Mouse (Mus musculus) layer of hippocampus, adult 11-12 months (tissue): ENCODE results near the gene Actr3b.
"Not testable (repeated sequence)": the region's sequence is repeated elsewhere in the genome, so short reads cannot be mapped to it uniquely, and the experiment has no call there.

Experiments used
- DNase-seq: peaks from one replicate; pipeline ENCODE4 v3.0.0; 2022; ENCODE audit warnings: low spot score

Gene Actr3b

DNA sequence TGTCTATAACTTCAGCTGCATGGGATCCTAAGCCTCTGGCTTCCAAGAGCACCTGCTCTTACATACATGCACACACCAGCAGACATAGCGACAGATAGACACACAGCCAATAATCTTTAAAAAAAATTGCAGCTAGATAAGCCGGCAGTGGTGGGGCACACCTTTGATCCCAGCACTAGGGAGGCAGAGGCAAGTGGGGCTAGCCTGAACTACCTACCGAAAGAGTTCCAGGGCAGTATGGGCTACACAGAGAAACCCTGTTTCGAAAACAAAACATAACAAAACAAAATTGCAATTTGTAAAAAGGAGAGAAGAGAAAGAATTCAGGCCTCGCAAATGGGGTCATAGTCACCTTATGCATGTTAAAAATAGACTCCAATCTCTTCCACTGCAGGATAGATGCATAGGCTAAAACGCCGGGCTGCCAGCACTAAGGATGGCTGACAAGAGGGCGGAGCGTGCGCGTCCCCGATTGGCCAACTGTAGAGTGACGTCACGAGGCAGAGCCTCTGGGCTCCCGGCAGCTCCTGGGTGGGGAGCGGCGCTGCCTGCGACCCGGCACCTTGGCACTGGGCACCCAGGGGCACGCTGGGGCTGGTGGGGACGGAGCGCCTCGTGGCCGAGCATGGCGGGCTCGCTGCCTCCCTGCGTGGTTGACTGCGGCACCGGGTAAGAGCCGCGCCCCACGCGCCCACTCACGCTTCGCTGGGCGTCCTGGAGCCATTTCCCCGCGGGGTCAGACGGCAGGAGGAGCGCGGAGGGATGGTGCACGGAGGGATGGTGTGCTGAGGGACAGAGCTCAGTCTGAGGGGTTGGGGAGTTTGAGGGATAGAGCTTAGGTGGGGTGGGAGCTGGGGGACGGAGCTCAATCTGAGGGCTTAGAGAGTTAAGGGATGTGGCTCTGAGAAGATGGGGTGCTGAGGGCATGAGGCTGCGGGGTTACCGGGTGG lies at the start of gene Actr3b:
Gene Actr3b (plus strand): TSS at position 538 of the 950 bp plus-strand sequence.
- peak; percentile 92 for DNase-seq

DNA sequence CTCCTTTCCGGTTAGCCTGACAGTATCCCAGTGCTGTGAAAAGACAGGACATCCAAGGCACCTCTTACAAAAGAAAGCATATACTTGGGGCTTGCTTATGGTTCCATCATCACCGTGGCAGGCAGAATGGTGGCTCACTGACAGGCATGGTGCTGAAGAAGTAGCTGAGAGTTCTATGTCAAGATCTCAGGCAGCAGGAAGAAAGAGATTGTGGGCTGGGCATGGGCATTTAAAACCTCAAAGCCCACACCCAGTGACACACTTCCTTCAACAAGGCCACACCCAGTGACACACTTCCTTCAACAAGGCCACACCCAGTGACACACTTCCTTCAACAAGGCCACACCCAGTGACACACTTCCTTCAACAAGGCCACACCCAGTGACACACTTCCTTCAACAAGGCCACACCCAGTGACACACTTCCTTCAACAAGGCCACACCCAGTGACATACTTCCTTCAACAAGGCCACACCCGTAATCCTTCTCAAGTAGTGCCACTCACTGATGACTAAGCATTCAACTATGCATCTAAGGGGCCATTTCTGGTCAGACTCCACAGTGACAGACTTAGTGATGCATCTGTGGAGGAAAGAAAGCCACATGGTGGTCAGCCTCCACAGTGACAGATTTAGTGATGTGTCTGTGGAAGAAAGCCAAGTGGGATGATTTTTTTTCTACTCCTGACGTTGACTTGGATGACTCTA lies 46.6 kb upstream of the Actr3b start:
- not testable (repeated sequence) for DNase-seq

DNA sequence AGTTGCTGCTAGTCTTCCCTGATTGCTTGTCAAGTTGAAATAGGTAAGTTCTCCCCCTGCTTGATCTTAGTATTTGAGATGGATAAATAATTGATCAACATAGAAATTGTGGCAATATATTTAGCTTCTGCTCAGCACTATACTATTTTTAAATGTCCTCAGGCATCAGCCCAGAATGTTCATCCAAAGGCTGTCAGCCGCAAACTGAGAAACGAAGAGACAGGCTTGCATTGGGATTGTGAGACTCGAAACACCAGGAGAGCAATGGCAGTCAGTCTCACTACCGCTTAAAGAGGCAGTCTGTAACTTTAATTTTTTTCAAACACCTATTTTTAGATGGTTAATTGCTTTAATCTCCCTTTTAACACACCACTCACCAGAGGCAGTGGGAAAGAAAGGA lies 40.4 kb upstream of the Actr3b start:
- DNase-seq, result no peak

DNA sequence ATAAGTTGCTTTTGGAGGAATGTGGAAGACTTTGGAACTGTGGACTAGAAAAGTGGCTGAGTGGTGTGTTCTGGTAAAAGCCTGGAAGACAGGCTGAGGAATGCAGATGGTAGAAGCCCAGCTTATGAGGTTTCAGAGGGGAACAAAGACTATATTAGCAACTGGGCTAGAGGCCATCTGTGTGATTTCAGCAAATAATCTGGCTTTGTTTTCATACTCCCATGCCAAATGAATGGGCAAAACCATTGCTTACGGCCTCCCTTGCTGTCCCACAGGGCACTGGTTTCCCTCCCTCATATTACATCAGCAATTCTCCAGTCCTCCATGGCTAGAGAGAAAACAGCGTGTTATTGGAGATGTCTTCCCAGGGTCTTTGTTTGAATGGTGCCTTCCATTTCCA lies 36.8 kb upstream of the Actr3b start:
- peak; percentile 20 for DNase-seq

GRCm38 (mm10) chr5:25724134-25724675 lies 35.6 kb upstream of the Actr3b start:
- no peak for DNase-seq

DNA sequence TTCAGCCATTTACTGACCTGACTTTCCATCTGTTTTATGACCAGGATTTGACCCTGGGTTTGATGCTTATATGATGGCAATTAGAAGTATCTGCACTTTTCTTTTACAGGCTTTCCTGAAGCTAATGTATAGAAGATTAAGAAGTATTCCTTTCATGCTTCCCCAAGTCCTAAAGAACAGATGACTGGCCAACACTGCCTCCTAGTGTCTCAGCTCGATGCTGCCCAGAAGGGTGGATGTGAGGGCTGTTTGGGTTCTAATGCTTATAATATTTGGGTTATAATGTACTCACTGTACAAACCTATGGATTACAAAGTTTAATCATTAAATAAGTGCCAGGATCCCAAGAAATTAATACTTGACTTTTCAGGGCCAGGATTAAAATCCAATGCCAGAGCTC lies 25.5 kb upstream of the Actr3b start:
- peak; percentile 62 for DNase-seq

GRCm38 (mm10) chr5:25735861-25736260 lies 23.9 kb upstream of the Actr3b start:
- peak; percentile 65 for DNase-seq

GRCm38 (mm10) chr5:25738448-25738847 lies 21.3 kb upstream of the Actr3b start:
- DNase-seq, result no peak

- DNase-seq, result not testable (repeated sequence)
These were observed 20.9 kb upstream of the Actr3b start for GRCm38 (mm10) chr5:25738902-25739301.

GRCm38 (mm10) chr5:25747904-25748303 lies 11.9 kb upstream of the Actr3b start:
- no peak for DNase-seq

DNA sequence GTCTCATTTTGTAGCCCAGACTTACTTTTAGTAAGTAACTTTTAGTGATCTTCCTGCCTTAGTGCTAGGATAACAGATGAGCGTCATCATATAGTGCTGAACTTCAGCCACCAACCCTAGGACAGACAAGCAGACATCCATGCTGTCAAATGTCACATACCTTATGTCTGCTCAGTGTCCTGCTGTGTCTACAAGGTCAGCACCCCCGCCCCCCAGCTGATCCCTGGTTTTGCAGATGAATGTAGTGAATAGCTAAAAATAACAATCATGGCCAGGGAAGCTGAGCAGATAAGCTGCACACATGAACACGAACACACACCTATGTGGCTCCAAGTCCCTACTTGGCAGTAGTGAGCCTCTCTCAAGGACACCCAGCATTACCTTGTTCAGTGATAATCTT lies 11.2 kb upstream of the Actr3b start:
- no peak for DNase-seq

- DNase-seq, result no peak
These were observed 8.2 kb upstream of the Actr3b start for GRCm38 (mm10) chr5:25751552-25751951.

GRCm38 (mm10) chr5:25752862-25753261 lies 6.9 kb upstream of the Actr3b start:
- DNase-seq, result no peak

GRCm38 (mm10) chr5:25753556-25754235 lies 6.1 kb upstream of the Actr3b start:
- no peak for DNase-seq

- no peak for DNase-seq
These were observed 5.5 kb upstream of the Actr3b start for GRCm38 (mm10) chr5:25754236-25754766.

DNA sequence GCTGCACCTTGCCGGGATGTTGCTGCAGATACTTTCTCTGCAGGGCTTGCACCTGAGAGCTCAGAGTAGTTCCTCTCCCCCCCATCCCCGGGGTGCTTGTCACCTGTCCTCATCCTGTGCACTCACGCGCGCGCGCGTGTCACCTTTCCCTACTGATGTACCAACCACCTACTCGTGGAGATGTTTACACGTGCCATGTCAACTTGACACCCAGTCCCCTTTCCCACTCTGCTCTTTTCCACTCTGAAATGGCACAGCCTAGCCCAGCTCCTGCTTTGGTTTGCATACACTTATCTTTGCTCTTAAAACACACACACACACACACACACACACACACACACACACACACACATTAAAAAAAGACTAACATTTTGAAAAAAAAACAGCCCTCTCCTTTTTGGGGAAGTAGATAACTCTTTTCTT lies 624 bp downstream of the Actr3b start:
- DNase-seq, result peak; percentile 52

DNA sequence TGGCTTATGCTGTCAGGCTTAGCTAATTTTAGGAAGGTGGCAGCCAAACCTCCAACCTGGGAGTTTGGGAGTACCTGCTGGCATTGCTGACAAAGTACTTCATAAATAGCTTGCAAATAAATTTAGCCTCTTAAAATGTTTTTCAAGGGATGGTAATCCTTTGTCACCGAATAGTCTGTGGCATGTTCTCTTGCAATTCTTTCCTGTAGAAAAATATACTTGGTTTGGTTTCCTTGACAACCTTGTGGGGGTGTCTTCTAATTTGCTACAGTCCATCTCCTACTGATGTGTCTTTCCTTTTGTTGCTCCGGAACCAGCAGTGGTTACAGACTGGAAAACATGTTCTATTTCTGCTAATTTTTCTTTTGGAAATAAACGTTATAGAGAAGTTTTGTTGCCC lies 1.1 kb downstream of the Actr3b start:
- no peak for DNase-seq

GRCm38 (mm10) chr5:25761850-25762249 lies 2.1 kb downstream of the Actr3b start:
- DNase-seq, result no peak

GRCm38 (mm10) chr5:25769006-25769405 lies 9.2 kb downstream of the Actr3b start:
- DNase-seq, result no peak

DNA sequence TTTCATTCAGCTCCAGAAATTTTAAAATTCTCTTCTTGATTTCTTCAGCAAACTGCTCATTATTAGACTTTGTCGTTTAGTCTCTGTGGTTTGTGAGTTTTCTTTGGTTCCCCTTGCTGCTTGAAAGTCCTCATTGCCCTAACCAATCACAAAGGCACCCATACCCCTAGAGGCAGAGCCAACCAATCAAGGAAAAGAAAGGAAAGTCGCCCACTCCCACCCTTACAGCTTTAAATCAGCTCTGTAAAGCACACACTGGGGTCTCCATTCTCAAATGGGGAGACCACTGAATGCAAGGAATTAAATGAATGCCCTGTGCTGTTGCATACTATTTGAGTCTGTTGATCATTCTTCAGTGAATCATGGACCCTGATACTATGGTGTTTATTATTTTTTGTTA lies 9.6 kb downstream of the Actr3b start:
- no peak for DNase-seq

DNA sequence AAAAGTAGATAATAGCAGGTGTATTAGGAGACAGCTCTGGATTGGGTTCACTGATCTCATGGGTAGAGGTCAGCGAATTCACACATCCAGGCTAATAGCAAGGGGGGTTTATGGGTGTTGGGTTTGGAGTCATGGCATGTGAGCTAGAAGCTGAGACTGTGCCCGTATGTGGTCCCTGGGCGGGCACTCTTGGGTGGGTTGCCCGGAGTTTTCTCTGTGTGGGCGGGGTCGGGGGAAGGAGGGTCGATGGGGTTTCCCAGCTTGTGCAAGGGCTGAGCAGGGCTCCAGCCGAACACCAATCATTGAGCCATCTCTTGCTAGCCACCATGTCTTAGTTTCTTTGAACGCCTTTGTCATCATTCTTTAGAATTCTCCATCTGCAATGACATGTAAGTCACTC lies 12.7 kb downstream of the Actr3b start:
- DNase-seq, result no peak
